Mouse (Mus musculus) embryo, embryonic 10 days (tissue): ENCODE results near the gene Pfn1.

Source experiments
- DNase-seq: peaks from one replicate; pipeline ENCODE4 v3.0.0-alpha.2; 2015; ENCODE audit warnings: low spot score

Pfn1 gene

GRCm38 (mm10) chr11:70674501-70674900 is 20.1 kb upstream of the Pfn1 start:
- no peak for DNase-seq

- DNase-seq: no peak
Measured at GRCm38 (mm10) chr11:70674014-70674413, 19.6 kb upstream of the Pfn1 start.

- no peak for DNase-seq
Measured at GRCm38 (mm10) chr11:70671333-70672047, 17.0 kb upstream of the Pfn1 start.

- no peak for DNase-seq
Measured at GRCm38 (mm10) chr11:70670483-70670882, 16.0 kb upstream of the Pfn1 start.

- DNase-seq: peak; percentile 67
Measured at GRCm38 (mm10) chr11:70669582-70670345, 15.3 kb upstream of the Pfn1 start.

- peak; percentile 99 for DNase-seq
Measured at GRCm38 (mm10) chr11:70668771-70669505, 14.5 kb upstream of the Pfn1 start, which contains the start of gene Spag7. Spag7 (minus strand) TSS chr11:70669416.

GRCm38 (mm10) chr11:70668335-70668770 is 13.9 kb upstream of the Pfn1 start:
- no peak for DNase-seq

- no peak for DNase-seq
Measured at GRCm38 (mm10) chr11:70667271-70668150, 13.1 kb upstream of the Pfn1 start.

- DNase-seq: no peak
Measured at GRCm38 (mm10) chr11:70666687-70667086, 12.2 kb upstream of the Pfn1 start.

- DNase-seq: no peak
Measured at GRCm38 (mm10) chr11:70664741-70665140, 10.3 kb upstream of the Pfn1 start.

- no peak for DNase-seq
Measured at GRCm38 (mm10) chr11:70663957-70664356, 9.5 kb upstream of the Pfn1 start.

- DNase-seq: no peak
Measured at GRCm38 (mm10) chr11:70663101-70663500, 8.7 kb upstream of the Pfn1 start.

- DNase-seq: no peak
Measured at GRCm38 (mm10) chr11:70660571-70660970, 6.1 kb upstream of the Pfn1 start.

GRCm38 (mm10) chr11:70658942-70659341 is 4.5 kb upstream of the Pfn1 start:
- no peak for DNase-seq

GRCm38 (mm10) chr11:70658521-70658920 is 4.1 kb upstream of the Pfn1 start:
- DNase-seq: no peak

- no peak for DNase-seq
Measured at GRCm38 (mm10) chr11:70657991-70658390, 3.5 kb upstream of the Pfn1 start.

GRCm38 (mm10) chr11:70657573-70657972 is 3.1 kb upstream of the Pfn1 start:
- DNase-seq: no peak

- peak; percentile 68 for DNase-seq
Measured at GRCm38 (mm10) chr11:70656964-70657363, 2.5 kb upstream of the Pfn1 start, which contains the start of gene Eno3. Eno3 (plus strand) TSS chr11:70657202.

- DNase-seq: peak; percentile 87
Measured at GRCm38 (mm10) chr11:70656456-70656927, 2.0 kb upstream of the Pfn1 start.

GRCm38 (mm10) chr11:70655571-70656455 is 1.4 kb upstream of the Pfn1 start:
- DNase-seq: peak; percentile 78
